Mouse (Mus musculus): ENCODE measurements around the gene Paqr8. TPM values are rescaled to one million over a fixed set of nuclear protein-coding genes. Genes with fewer than 3 reads are reported as not detected.

The Paqr8 gene
- polyA plus RNA-seq, 1 experiment: 1.5 TPM

DNA sequence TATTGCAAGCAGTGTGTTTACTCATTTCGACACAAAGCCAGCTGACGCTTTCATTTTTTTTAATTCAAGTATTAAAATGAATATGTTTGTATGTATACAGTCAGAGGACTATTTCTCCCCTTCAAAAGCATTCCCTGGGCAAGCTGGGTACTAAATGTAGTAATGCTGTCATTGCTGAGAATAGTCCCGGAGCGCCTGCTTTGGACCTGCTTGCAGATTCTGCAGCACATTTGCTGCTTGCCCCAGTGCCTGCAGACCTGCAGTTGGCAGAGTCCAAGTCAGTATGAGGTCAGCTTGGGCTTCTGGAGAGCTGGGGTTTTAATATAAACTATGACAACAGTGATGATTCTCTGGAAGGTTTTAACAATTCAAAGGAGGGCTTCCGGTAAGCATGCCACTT is 2.7 kb downstream of the Paqr8 start:
- H3K36me3 ChIP-seq (ENCODE audit: control insufficient read depth, insufficient read depth): no peaks in the 10 kb centered on the region
- no peaks in the 10 kb centered on the region for H3K27me3 ChIP-seq (ENCODE audit: control insufficient read depth, insufficient read depth, insufficient read length)
- H3ac ChIP-seq (ENCODE audit: control insufficient read depth, insufficient read length, low read depth): no peak overlapping the region
- TF ChIP-seq CTCF (IDR thresholded peaks at IDR 0.05; ENCODE audit: control insufficient read depth, insufficient read depth, insufficient read length) (no peak), CEBPB (IDR thresholded peaks at IDR 0.05; ENCODE audit: low read depth) (no peak), FOSL1 (IDR thresholded peaks at IDR 0.05; ENCODE audit: insufficient read depth, low read length, poor library complexity, severe bottlenecking) (no peak), MYOD1 (IDR thresholded peaks at IDR 0.05; ENCODE audit: control insufficient read depth, insufficient read length, low read depth) (no peak), USF1 (IDR thresholded peaks at IDR 0.05; ENCODE audit: low read depth) (no peak), MAX (IDR thresholded peaks at IDR 0.05) (no peak), MYOG (IDR thresholded peaks at IDR 0.05; ENCODE audit: control insufficient read depth, extremely low read depth, insufficient read length) (no peak)
- no peak overlapping the region for H3K4me3 ChIP-seq (ENCODE audit: insufficient read depth, poor library complexity, severe bottlenecking)
- no peaks in the 10 kb centered on the region for H3K79me2 ChIP-seq (ENCODE audit: control insufficient read depth, insufficient read depth)
- no peaks in the 10 kb centered on the region for H3K79me3 ChIP-seq (ENCODE audit: low read depth)

DNA sequence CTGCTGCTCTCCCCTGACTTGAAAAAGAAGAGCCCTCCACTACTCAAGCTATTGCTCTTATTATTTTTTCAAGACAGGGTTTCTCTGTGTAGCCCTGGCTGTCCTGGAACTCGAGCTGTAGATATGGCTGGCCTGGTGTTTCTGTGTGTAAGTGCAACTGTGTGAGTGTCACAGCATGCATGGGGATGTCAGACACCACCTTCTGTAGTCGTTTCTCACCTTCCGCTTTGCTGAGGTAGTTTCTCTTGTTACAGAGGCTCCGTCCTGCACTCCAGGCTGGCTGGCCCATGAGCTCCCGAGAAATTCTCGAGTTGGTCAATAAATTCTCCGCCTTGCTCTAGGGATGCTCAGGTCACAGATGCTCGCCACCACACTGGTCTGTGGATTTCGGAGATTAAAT is 8.0 kb downstream of the Paqr8 start:
- H3K27me3 ChIP-seq (ENCODE audit: control insufficient read depth, insufficient read depth, insufficient read length): no peaks in the 10 kb centered on the region
- H3K36me3 ChIP-seq (ENCODE audit: control insufficient read depth, insufficient read depth): no peaks in the 10 kb centered on the region
- no peak overlapping the region for H3ac ChIP-seq (ENCODE audit: control insufficient read depth, insufficient read length, low read depth)
- no peaks in the 10 kb centered on the region for H3K79me3 ChIP-seq (ENCODE audit: low read depth)
- no peak for TF ChIP-seq MYOG (IDR thresholded peaks at IDR 0.05; ENCODE audit: control insufficient read depth, extremely low read depth, insufficient read length)
- TF ChIP-seq FOSL1 (IDR thresholded peaks at IDR 0.05; ENCODE audit: insufficient read depth, low read length, poor library complexity, severe bottlenecking): no peak
- H3K4me3 ChIP-seq (ENCODE audit: insufficient read depth, poor library complexity, severe bottlenecking): no peak overlapping the region
- no peaks in the 10 kb centered on the region for H3K79me2 ChIP-seq (ENCODE audit: control insufficient read depth, insufficient read depth)

DNA sequence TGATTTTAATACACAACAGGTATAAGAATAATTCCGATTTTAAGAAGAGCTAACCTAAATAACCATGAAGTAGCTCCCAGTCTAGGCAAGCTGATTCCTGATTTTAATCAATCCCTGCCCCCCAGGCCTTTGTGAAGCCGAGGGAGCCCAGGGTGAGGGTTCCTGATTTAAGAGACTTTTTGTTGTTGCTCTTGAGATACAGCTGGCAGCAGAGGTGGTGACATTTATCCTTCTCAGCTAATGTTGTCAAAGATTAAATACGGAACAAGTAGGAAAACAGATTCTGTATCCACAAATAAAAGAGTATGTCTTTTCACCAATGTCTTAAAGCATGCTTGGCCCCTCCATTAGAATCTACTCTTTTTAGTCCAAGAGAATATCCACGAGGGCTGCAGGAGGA is 9.9 kb downstream of the Paqr8 start:
- Histone ChIP-seq H3K79me3 (ENCODE audit: low read depth) (no peaks in the 10 kb centered on the region), H3K4me3 (ENCODE audit: insufficient read depth, poor library complexity, severe bottlenecking) (no peak overlapping the region), H3K27me3 (ENCODE audit: control insufficient read depth, insufficient read depth, insufficient read length) (no peaks in the 10 kb centered on the region), H3ac (ENCODE audit: control insufficient read depth, insufficient read length, low read depth) (no peak overlapping the region), H3K79me2 (ENCODE audit: control insufficient read depth, insufficient read depth) (no peaks in the 10 kb centered on the region), H3K36me3 (ENCODE audit: control insufficient read depth, insufficient read depth) (no peaks in the 10 kb centered on the region)
- TF ChIP-seq MYOG (IDR thresholded peaks at IDR 0.05; ENCODE audit: control insufficient read depth, extremely low read depth, insufficient read length): no peak
- no peak for TF ChIP-seq USF1 (IDR thresholded peaks at IDR 0.05; ENCODE audit: low read depth)
- TF ChIP-seq CTCF (IDR thresholded peaks at IDR 0.05; ENCODE audit: control insufficient read depth, insufficient read depth, insufficient read length): no peak
- TF ChIP-seq FOSL1 (IDR thresholded peaks at IDR 0.05; ENCODE audit: insufficient read depth, low read length, poor library complexity, severe bottlenecking): no peak
- TF ChIP-seq MYOD1 (IDR thresholded peaks at IDR 0.05; ENCODE audit: control insufficient read depth, insufficient read length, low read depth): no peak
- TF ChIP-seq MAX (IDR thresholded peaks at IDR 0.05): no peak
- no peak for TF ChIP-seq CEBPB (IDR thresholded peaks at IDR 0.05; ENCODE audit: low read depth)

DNA sequence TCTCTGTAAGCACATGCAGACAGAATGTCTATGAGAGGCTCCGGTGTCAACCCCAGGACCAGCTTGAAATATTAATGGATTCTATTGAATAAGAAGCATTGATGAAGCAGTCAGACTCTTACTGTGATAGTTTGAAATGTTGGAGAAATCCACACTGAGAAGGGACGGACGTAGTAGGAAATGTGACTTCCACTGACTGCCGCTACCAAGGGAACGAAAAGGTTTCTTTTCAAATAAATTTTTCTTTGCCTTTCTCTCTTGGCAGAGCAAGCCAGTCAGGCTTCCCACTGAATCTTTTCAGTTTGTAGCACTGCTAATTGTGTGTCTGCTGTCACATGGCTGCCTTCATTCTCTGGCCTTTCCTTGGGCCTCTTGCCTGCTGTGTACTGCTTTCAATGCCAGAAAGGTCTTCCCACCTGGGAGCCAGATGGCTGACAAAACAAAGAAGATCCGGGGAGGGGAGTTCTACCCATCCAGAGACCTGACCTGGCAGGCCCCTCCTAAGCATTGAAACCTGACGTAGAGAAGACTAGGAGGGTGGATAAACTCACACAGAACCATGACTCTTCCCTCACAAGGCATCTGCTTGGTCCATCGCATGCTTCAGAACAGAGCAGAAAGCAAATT is 15.2 kb downstream of the Paqr8 start:
- H3ac ChIP-seq (ENCODE audit: control insufficient read depth, insufficient read length, low read depth): no peak overlapping the region
- no peaks in the 10 kb centered on the region for H3K36me3 ChIP-seq (ENCODE audit: control insufficient read depth, insufficient read depth)
- no peak overlapping the region for H3K4me3 ChIP-seq (ENCODE audit: insufficient read depth, poor library complexity, severe bottlenecking)
- no peaks in the 10 kb centered on the region for H3K27me3 ChIP-seq (ENCODE audit: control insufficient read depth, insufficient read depth, insufficient read length)
- no peaks in the 10 kb centered on the region for H3K79me2 ChIP-seq (ENCODE audit: control insufficient read depth, insufficient read depth)
- TF ChIP-seq CTCF (IDR thresholded peaks at IDR 0.05; ENCODE audit: control insufficient read depth, insufficient read depth, insufficient read length): no peak
- no peak for TF ChIP-seq MYOG (IDR thresholded peaks at IDR 0.05; ENCODE audit: control insufficient read depth, extremely low read depth, insufficient read length)
- TF ChIP-seq MYOD1 (IDR thresholded peaks at IDR 0.05; ENCODE audit: control insufficient read depth, insufficient read length, low read depth): no peak
- TF ChIP-seq MAX (IDR thresholded peaks at IDR 0.05): no peak
- no peak for TF ChIP-seq CEBPB (IDR thresholded peaks at IDR 0.05; ENCODE audit: low read depth)
- TF ChIP-seq USF1 (IDR thresholded peaks at IDR 0.05; ENCODE audit: low read depth): no peak
- TF ChIP-seq FOSL1 (IDR thresholded peaks at IDR 0.05; ENCODE audit: insufficient read depth, low read length, poor library complexity, severe bottlenecking): no peak
- H3K79me3 ChIP-seq (ENCODE audit: low read depth): no peaks in the 10 kb centered on the region

DNA sequence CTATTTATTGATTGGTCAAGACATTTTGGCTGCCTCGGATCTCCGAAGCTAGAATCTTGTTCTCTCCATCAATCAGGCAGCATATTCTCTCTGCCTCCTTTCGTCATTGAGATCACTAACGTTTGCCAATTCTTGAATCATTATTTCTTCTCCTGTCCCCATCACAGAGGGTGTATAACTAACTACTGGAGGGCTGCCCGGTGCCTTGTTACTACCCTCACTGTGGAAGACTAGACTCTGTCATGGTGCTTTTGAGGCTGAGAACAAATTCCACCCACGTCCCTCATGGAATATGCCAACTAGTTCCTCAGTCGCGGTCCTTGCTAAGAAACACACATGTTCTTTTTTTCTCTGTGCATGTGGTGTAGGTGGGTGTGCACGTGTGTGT is 15.7 kb downstream of the Paqr8 start:
- TF ChIP-seq CEBPB (IDR thresholded peaks at IDR 0.05; ENCODE audit: low read depth) (no peak), FOSL1 (IDR thresholded peaks at IDR 0.05; ENCODE audit: insufficient read depth, low read length, poor library complexity, severe bottlenecking) (no peak), USF1 (IDR thresholded peaks at IDR 0.05; ENCODE audit: low read depth) (no peak), CTCF (IDR thresholded peaks at IDR 0.05; ENCODE audit: control insufficient read depth, insufficient read depth, insufficient read length) (no peak), MAX (IDR thresholded peaks at IDR 0.05) (no peak), MYOD1 (IDR thresholded peaks at IDR 0.05; ENCODE audit: control insufficient read depth, insufficient read length, low read depth) (no peak), MYOG (IDR thresholded peaks at IDR 0.05; ENCODE audit: control insufficient read depth, extremely low read depth, insufficient read length) (no peak)
- no peaks in the 10 kb centered on the region for H3K36me3 ChIP-seq (ENCODE audit: control insufficient read depth, insufficient read depth)
- H3K4me3 ChIP-seq (ENCODE audit: insufficient read depth, poor library complexity, severe bottlenecking): no peak overlapping the region
- no peaks in the 10 kb centered on the region for H3K27me3 ChIP-seq (ENCODE audit: control insufficient read depth, insufficient read depth, insufficient read length)
- H3ac ChIP-seq (ENCODE audit: control insufficient read depth, insufficient read length, low read depth): no peak overlapping the region
- H3K79me3 ChIP-seq (ENCODE audit: low read depth): no peaks in the 10 kb centered on the region
- H3K79me2 ChIP-seq (ENCODE audit: control insufficient read depth, insufficient read depth): no peaks in the 10 kb centered on the region

DNA sequence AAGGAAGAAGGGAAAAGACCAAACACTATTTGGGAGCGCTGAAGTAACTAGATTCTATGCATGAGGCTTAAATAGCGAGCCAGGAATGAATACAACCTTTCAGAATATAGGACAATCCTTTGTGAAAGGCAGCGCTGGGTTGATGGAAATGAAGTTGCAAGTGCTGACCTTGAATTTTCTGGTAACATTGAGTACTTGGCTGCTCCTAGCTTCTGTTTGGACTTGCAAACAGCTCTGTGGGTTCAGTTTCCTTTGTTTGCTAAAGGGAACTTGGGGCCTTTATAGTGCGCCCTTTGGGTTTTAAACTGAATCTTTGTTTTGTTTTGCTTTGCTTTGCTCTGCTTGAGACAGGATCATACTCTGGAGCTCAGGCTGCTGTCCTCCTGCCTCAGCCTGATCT is 18.1 kb downstream of the Paqr8 start:
- no peaks in the 10 kb centered on the region for H3K79me3 ChIP-seq (ENCODE audit: low read depth)

More for the DNA sequence above, 18.1 kb downstream of the Paqr8 start:
- H3K36me3 ChIP-seq (ENCODE audit: control insufficient read depth, insufficient read depth): no peaks in the 10 kb centered on the region
- no peak overlapping the region for H3ac ChIP-seq (ENCODE audit: control insufficient read depth, insufficient read length, low read depth)
- no peaks in the 10 kb centered on the region for H3K27me3 ChIP-seq (ENCODE audit: control insufficient read depth, insufficient read depth, insufficient read length)
- TF ChIP-seq CEBPB (IDR thresholded peaks at IDR 0.05; ENCODE audit: low read depth): no peak
- TF ChIP-seq MAX (IDR thresholded peaks at IDR 0.05): no peak
- no peak for TF ChIP-seq MYOG (IDR thresholded peaks at IDR 0.05; ENCODE audit: control insufficient read depth, extremely low read depth, insufficient read length)
- no peak for TF ChIP-seq CTCF (IDR thresholded peaks at IDR 0.05; ENCODE audit: control insufficient read depth, insufficient read depth, insufficient read length)
- no peak for TF ChIP-seq FOSL1 (IDR thresholded peaks at IDR 0.05; ENCODE audit: insufficient read depth, low read length, poor library complexity, severe bottlenecking)
- TF ChIP-seq USF1 (IDR thresholded peaks at IDR 0.05; ENCODE audit: low read depth): no peak
- TF ChIP-seq MYOD1 (IDR thresholded peaks at IDR 0.05; ENCODE audit: control insufficient read depth, insufficient read length, low read depth): no peak
- no peaks in the 10 kb centered on the region for H3K79me2 ChIP-seq (ENCODE audit: control insufficient read depth, insufficient read depth)
- H3K4me3 ChIP-seq (ENCODE audit: insufficient read depth, poor library complexity, severe bottlenecking): no peak overlapping the region
